Mouse (Mus musculus) CD4-positive, CD25-positive, alpha-beta regulatory T cell, adult 9 weeks (primary cell): ENCODE data around the gene Tmem185a. TPM values are rescaled to one million over a fixed set of nuclear protein-coding genes. Genes with fewer than 3 reads are reported as not detected.

ENCODE experiments used
- polyA plus RNA-seq: library from polyadenylated mRNA; unstranded; fragments of 100-300 nt; shearing (Covaris generic); gene quantifications from one replicate; pipeline ENCODE4 v1.2.1, GENCODE M21; 2017

The Tmem185a gene
- 41.9 TPM for polyA plus RNA-seq

GRCm38 (mm10) chrX:70476792-70477776 lies at the start of gene Tmem185a:
Gene Tmem185a, minus strand, starts transcription at chrX:70477180.

Other genes with a start within 250 kb of the Tmem185a start
- gene Ids, start 112.1 kb downstream of the Tmem185a start, polyA plus RNA-seq: 34.9 TPM
- 35.7 TPM for gene 1110012L19Rik, start 91.3 kb downstream of the Tmem185a start, polyA plus RNA-seq